Mouse (Mus musculus): ENCODE results near the gene Arhgap24. TPM values are rescaled to one million over a fixed set of nuclear protein-coding genes. Genes with fewer than 3 reads are reported as not detected.

Gene Arhgap24
- polyA plus RNA-seq, 1 experiment from 2014 or later, result 10.0 TPM

DNA sequence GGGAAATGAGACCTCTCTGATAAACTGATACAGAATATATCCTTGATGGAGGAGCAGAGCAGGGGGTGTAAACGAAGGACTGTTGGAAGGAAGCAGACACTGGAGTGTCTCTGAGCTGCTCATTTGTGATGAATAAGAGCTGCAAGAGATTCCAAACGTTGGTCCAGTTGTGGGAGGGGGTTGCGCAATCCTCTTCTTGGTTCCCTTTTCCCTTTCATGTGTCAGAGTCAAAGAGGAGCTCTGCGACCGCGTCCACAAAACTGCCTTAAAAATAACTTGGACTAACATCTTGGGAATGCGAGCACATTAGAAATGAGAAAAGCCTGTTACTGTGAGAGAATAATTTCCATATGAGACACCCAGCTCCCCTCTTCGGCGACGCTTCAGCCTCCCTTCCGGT, 312.3 kb downstream of the Arhgap24 start:
- H3K9ac ChIP-seq (replicated peaks; ENCODE audit: low read length), result no peak overlapping the region
- DNase-seq (ENCODE audit: low spot score) (no peak), ATAC-seq (replicated peaks; ENCODE audit: insufficient number of reproducible peaks, low FRiP score, low TSS enrichment, low read depth) (no peak)
- H3K36me3 ChIP-seq (replicated peaks; ENCODE audit: control insufficient read depth, insufficient read depth, low read depth, low read length), result no peaks in the 10 kb centered on the region
- H3K4me2 ChIP-seq (ENCODE audit: low read depth, low read length), result no peak overlapping the region
- no peak overlapping the region for H3K27ac ChIP-seq (replicated peaks; ENCODE audit: low read depth, low read length)
- H3K4me1 ChIP-seq (ENCODE audit: control insufficient read depth, insufficient read depth, low read length), result no peaks in the 10 kb centered on the region
- H3K27me3 ChIP-seq (ENCODE audit: control insufficient read depth, insufficient read depth, low read length), result no peaks in the 10 kb centered on the region
- 82% methylated on average over 11 of the region's 11 CpGs for WGBS
- no peak overlapping the region for H3K4me3 ChIP-seq (ENCODE audit: low read depth, low read length)
- H3K9me3 ChIP-seq (replicated peaks; ENCODE audit: control insufficient read depth, low read length), result no peaks in the 10 kb centered on the region

DNA sequence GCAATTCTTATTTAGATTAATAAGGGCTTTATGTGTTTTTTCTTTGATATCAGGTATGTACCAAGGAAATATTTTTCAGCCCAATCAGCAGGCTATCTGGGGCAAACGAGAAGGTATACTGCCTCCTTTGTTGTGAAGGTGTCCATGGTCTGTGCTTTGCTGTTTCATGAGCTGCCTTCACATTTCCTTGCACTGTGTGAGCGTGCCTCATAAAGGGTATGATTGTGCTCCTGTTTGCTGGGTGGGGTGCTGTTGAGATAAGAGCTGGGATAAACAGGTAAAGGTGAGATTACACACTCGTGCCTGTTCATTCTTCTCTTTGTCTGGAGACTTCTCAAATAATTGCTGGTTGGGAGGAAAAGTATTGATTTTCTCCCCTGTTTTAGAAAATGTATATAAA, 320.3 kb downstream of the Arhgap24 start:
- no peak overlapping the region for H3K9ac ChIP-seq (replicated peaks; ENCODE audit: low read length)
- no peak overlapping the region for H3K4me2 ChIP-seq (ENCODE audit: low read depth, low read length)
- 79% methylated on average over 3 of the region's 3 CpGs for WGBS
- DNase-seq (ENCODE audit: low spot score), result no peak
- H3K4me1 ChIP-seq (ENCODE audit: control insufficient read depth, insufficient read depth, low read length), result no peaks in the 10 kb centered on the region
- H3K4me3 ChIP-seq (ENCODE audit: low read depth, low read length), result no peak overlapping the region
- H3K9me3 ChIP-seq (replicated peaks; ENCODE audit: control insufficient read depth, low read length), result no peaks in the 10 kb centered on the region
- no peak for ATAC-seq (replicated peaks; ENCODE audit: insufficient number of reproducible peaks, low FRiP score, low TSS enrichment, low read depth)
- H3K27ac ChIP-seq (replicated peaks; ENCODE audit: low read depth, low read length), result no peak overlapping the region
- no peaks in the 10 kb centered on the region for H3K27me3 ChIP-seq (ENCODE audit: control insufficient read depth, insufficient read depth, low read length)
- no peaks in the 10 kb centered on the region for H3K36me3 ChIP-seq (replicated peaks; ENCODE audit: control insufficient read depth, insufficient read depth, low read depth, low read length)

DNA sequence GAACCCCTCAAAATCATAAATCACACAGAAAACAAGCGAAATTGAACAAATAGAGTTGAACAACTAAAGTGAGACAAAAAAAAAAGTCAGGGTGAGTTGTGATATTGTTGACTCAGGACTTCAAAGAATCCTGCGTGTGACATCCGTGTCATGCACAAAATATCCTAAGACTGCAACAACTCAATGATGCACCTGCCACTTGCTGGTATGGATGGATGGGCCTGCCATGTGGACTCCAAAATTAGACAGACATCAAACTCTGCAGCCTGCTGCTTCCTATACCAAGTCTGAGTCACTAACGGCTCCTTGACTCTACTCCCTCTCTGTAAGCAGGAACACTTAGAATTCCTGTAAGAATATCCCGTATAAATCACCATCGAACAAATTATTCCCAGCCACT, 321.6 kb downstream of the Arhgap24 start:
- WGBS, result 89% methylated on average over 6 of the region's 6 CpGs
- Histone ChIP-seq H3K4me3 (ENCODE audit: low read depth, low read length) (no peak overlapping the region), H3K9me3 (replicated peaks; ENCODE audit: control insufficient read depth, low read length) (no peaks in the 10 kb centered on the region), H3K36me3 (replicated peaks; ENCODE audit: control insufficient read depth, insufficient read depth, low read depth, low read length) (no peaks in the 10 kb centered on the region), H3K9ac (replicated peaks; ENCODE audit: low read length) (no peak overlapping the region), H3K4me1 (ENCODE audit: control insufficient read depth, insufficient read depth, low read length) (no peaks in the 10 kb centered on the region), H3K27ac (replicated peaks; ENCODE audit: low read depth, low read length) (no peak overlapping the region), H3K27me3 (ENCODE audit: control insufficient read depth, insufficient read depth, low read length) (no peaks in the 10 kb centered on the region), H3K4me2 (ENCODE audit: low read depth, low read length) (no peak overlapping the region)
- no peak for ATAC-seq (replicated peaks; ENCODE audit: insufficient number of reproducible peaks, low FRiP score, low TSS enrichment, low read depth)
- DNase-seq (ENCODE audit: low spot score), result no peak

DNA sequence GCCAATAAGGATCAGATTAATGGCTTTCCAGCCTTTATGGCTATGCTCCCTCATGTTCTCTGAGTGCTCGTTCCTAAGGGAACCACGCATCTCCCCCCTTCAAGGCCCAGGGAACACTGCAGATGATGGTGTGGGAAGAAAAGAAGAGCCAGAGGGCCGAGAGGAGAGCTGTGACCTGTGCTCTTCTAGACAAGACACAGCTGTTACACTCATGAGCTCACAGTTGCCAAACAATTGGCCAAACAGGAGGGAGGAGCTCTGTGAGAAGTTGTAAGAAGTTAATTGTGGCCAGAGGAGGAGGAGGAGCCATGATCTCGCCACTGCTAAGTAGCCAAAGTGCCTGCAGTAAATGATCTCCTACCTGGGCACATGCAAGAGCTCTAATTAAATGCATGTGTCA, 322.5 kb downstream of the Arhgap24 start:
- WGBS, result 46% methylated on average over 4 of the region's 4 CpGs
- H3K9ac ChIP-seq (replicated peaks; ENCODE audit: low read length), result no peak overlapping the region
- no peaks in the 10 kb centered on the region for H3K27me3 ChIP-seq (ENCODE audit: control insufficient read depth, insufficient read depth, low read length)
- no peak overlapping the region for H3K27ac ChIP-seq (replicated peaks; ENCODE audit: low read depth, low read length)
- DNase-seq (ENCODE audit: low spot score), result no peak
- no peaks in the 10 kb centered on the region for H3K36me3 ChIP-seq (replicated peaks; ENCODE audit: control insufficient read depth, insufficient read depth, low read depth, low read length)
- no peak overlapping the region for H3K4me2 ChIP-seq (ENCODE audit: low read depth, low read length)
- H3K9me3 ChIP-seq (replicated peaks; ENCODE audit: control insufficient read depth, low read length), result no peaks in the 10 kb centered on the region
- no peak overlapping the region for H3K4me3 ChIP-seq (ENCODE audit: low read depth, low read length)
- no peak for ATAC-seq (replicated peaks; ENCODE audit: insufficient number of reproducible peaks, low FRiP score, low TSS enrichment, low read depth)
- no peaks in the 10 kb centered on the region for H3K4me1 ChIP-seq (ENCODE audit: control insufficient read depth, insufficient read depth, low read length)

DNA sequence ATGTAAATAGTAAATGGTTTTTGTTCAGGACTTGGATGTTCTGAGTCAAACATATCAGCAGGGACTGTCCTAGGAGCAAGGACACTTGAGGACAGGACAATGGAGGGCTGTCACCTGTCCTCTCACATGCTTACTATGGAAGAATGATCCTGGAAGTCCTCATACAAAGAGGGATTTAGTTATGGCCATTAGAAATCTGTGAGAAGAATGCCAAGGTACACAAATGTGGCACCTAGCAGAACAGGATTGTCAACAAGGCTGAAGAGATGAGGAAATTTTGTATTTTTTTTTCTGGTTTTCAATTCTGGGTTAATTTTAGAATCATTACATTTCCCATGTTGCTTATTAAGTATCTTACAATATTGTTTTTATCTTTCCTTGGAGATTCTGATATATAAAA, 326.3 kb downstream of the Arhgap24 start:
- DNase-seq (ENCODE audit: low spot score), result no peak
- H3K27ac ChIP-seq (replicated peaks; ENCODE audit: low read depth, low read length), result no peak overlapping the region
- no peak overlapping the region for H3K4me3 ChIP-seq (ENCODE audit: low read depth, low read length)
- no peak overlapping the region for H3K4me2 ChIP-seq (ENCODE audit: low read depth, low read length)
- H3K27me3 ChIP-seq (ENCODE audit: control insufficient read depth, insufficient read depth, low read length), result no peaks in the 10 kb centered on the region
- H3K4me1 ChIP-seq (ENCODE audit: control insufficient read depth, insufficient read depth, low read length), result no peaks in the 10 kb centered on the region
- no peak for ATAC-seq (replicated peaks; ENCODE audit: insufficient number of reproducible peaks, low FRiP score, low TSS enrichment, low read depth)
- H3K9me3 ChIP-seq (replicated peaks; ENCODE audit: control insufficient read depth, low read length), result no peaks in the 10 kb centered on the region
- H3K36me3 ChIP-seq (replicated peaks; ENCODE audit: control insufficient read depth, insufficient read depth, low read depth, low read length), result no peaks in the 10 kb centered on the region
- no peak overlapping the region for H3K9ac ChIP-seq (replicated peaks; ENCODE audit: low read length)

DNA sequence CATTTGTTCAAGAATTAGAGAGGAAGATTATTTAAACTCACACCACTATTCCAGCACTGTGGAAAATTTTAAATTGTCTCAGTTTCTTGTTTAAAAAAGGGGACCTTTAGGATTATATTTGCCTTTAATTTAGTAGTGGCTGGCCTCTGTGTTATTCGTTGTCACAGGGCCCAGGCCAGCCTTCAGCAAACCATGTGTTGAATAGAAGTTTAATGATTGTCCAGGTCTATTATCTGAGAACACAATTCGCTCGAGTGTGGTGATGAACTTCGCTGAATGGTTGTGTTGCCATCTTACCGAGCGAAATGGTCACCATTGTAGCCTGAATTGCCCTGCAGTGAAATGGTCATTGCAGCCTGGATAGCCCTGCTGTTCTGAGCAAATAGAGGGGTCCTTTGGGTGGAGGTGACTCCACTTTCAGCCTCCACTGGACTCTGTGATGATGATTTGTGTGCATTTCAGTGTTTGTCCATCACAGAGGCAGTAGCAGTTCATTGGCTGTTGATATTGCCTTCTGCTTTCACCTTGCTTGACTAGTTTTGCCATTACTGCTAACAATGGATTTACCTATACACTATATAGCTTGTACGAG, 329.3 kb downstream of the Arhgap24 start:
- H3K4me3 ChIP-seq (ENCODE audit: low read depth, low read length), result no peak overlapping the region
- no peaks in the 10 kb centered on the region for H3K9me3 ChIP-seq (replicated peaks; ENCODE audit: control insufficient read depth, low read length)
- H3K9ac ChIP-seq (replicated peaks; ENCODE audit: low read length), result no peak overlapping the region
- H3K4me2 ChIP-seq (ENCODE audit: low read depth, low read length), result no peak overlapping the region
- no peak for DNase-seq (ENCODE audit: low spot score)
- no peaks in the 10 kb centered on the region for H3K36me3 ChIP-seq (replicated peaks; ENCODE audit: control insufficient read depth, insufficient read depth, low read depth, low read length)
- no peaks in the 10 kb centered on the region for H3K27me3 ChIP-seq (ENCODE audit: control insufficient read depth, insufficient read depth, low read length)
- ATAC-seq (replicated peaks; ENCODE audit: insufficient number of reproducible peaks, low FRiP score, low TSS enrichment, low read depth), result no peak
- WGBS, result 78% methylated on average over 7 of the region's 7 CpGs
- H3K27ac ChIP-seq (replicated peaks; ENCODE audit: low read depth, low read length), result no peak overlapping the region
- no peaks in the 10 kb centered on the region for H3K4me1 ChIP-seq (ENCODE audit: control insufficient read depth, insufficient read depth, low read length)

DNA sequence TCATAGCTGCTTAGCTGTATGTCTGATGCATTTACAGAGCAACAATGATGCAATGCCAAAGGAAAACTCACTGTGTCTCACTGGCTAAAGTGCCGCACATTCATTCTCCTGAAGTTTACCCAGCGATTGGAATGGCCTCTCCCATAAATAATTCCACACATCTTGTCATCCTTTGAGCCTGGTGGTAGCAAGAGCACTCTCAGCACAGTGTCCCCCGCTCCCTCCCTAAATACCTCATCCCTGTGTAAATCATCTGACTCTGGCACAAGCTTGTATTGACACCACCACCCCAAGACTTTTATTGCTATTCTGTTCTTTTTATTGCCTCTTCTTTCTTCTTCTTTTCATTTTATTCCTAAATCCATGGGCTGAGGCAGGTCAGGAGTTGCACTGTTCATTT, 332.1 kb downstream of the Arhgap24 start:
- DNase-seq (ENCODE audit: low spot score) (no peak), ATAC-seq (replicated peaks; ENCODE audit: insufficient number of reproducible peaks, low FRiP score, low TSS enrichment, low read depth) (no peak)
- Histone ChIP-seq H3K4me1 (ENCODE audit: control insufficient read depth, insufficient read depth, low read length) (no peaks in the 10 kb centered on the region), H3K9ac (replicated peaks; ENCODE audit: low read length) (no peak overlapping the region), H3K4me3 (ENCODE audit: low read depth, low read length) (no peak overlapping the region), H3K27me3 (ENCODE audit: control insufficient read depth, insufficient read depth, low read length) (no peaks in the 10 kb centered on the region), H3K27ac (replicated peaks; ENCODE audit: low read depth, low read length) (no peak overlapping the region), H3K4me2 (ENCODE audit: low read depth, low read length) (no peak overlapping the region), H3K36me3 (replicated peaks; ENCODE audit: control insufficient read depth, insufficient read depth, low read depth, low read length) (no peaks in the 10 kb centered on the region), H3K9me3 (replicated peaks; ENCODE audit: control insufficient read depth, low read length) (no peaks in the 10 kb centered on the region)
- WGBS, result 88% methylated on average over 3 of the region's 3 CpGs

DNA sequence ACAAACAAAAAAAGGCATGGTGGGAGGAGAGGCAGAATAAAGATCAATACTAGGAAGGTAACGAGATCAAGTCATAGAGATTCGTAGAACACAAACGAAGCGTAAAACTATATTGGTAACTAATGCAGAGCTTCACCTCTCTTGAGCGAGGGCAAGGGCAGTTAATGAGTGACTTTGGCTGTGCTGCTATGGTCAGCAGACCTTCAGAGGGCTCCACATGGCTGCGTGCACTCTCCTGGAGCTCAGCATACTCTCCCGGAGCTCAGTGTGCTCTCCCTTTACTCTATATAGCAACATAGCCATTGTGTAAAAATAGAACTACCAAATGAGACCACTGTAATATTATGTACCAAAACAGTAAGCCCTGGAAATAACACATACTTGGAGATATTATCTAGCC, 336.4 kb downstream of the Arhgap24 start:
- Histone ChIP-seq H3K9me3 (replicated peaks; ENCODE audit: control insufficient read depth, low read length) (no peaks in the 10 kb centered on the region), H3K9ac (replicated peaks; ENCODE audit: low read length) (no peak overlapping the region), H3K27ac (replicated peaks; ENCODE audit: low read depth, low read length) (no peak overlapping the region), H3K36me3 (replicated peaks; ENCODE audit: control insufficient read depth, insufficient read depth, low read depth, low read length) (no peaks in the 10 kb centered on the region), H3K4me2 (ENCODE audit: low read depth, low read length) (no peak overlapping the region), H3K27me3 (ENCODE audit: control insufficient read depth, insufficient read depth, low read length) (no peaks in the 10 kb centered on the region), H3K4me3 (ENCODE audit: low read depth, low read length) (no peak overlapping the region), H3K4me1 (ENCODE audit: control insufficient read depth, insufficient read depth, low read length) (no peaks in the 10 kb centered on the region)
- DNase-seq (ENCODE audit: low spot score), result no peak
- WGBS, result 84% methylated on average over 7 of the region's 7 CpGs
- no peak for ATAC-seq (replicated peaks; ENCODE audit: insufficient number of reproducible peaks, low FRiP score, low TSS enrichment, low read depth)

Measured in embryonic facial prominence, embryonic 11.5 days (tissue).